Mouse (Mus musculus) erythroblast, embryonic 14.5 days (primary cell): Measurements from ENCODE around the gene Fam69b. TPM values are rescaled to one million over a fixed set of nuclear protein-coding genes. Genes with fewer than 3 reads are reported as not detected.
A peak's percentile ranks its signal among the peaks of the same experiment; 100 is the strongest.

Experiments used
- H3K27me3 ChIP-seq: 2 replicates; pipeline ENCODE4 v1.6.1; 2012; ENCODE audit warnings: inconsistent platforms; ENCODE audit not compliant: control insufficient read depth
- H3K36me3 ChIP-seq: 2 replicates; pipeline ENCODE4 v1.6.1; 2012; ENCODE audit warnings: mild to moderate bottlenecking, inconsistent platforms; ENCODE audit not compliant: control insufficient read depth
- H3K4me1 ChIP-seq: 2 replicates; pipeline ENCODE4 v1.6.1; 2012; ENCODE audit warnings: inconsistent platforms; ENCODE audit not compliant: control insufficient read depth
- H3K4me3 ChIP-seq: replicated peaks from 2 replicates; pipeline ENCODE3; 2012; ENCODE audit warnings: moderate library complexity, mild to moderate bottlenecking, inconsistent platforms
- H3K9me3 ChIP-seq: 2 replicates; pipeline ENCODE4 v1.6.1; 2012; ENCODE audit warnings: low read length, inconsistent platforms, mixed read lengths; ENCODE audit not compliant: control insufficient read depth
- GATA1 ChIP-seq: IDR thresholded peaks from 2 replicates; pipeline ENCODE4 v1.6.1; 2012; ENCODE audit warnings: low read length, inconsistent platforms, mixed read lengths
- TAL1 ChIP-seq: IDR thresholded peaks from 3 replicates; pipeline ENCODE4 v1.6.1; 2012; ENCODE audit warnings: low read length, inconsistent platforms, mixed read lengths
- polyA plus RNA-seq: library from polyadenylated mRNA; stranded (reverse); fragments of >175 nt; gene quantifications from 2 replicates; pipeline ENCODE4 v1.2.3, GENCODE M21; 2012

The Fam69b gene
- polyA plus RNA-seq, 1 experiment, result not detected

- peaks cover 40% of the 10 kb centered on the region for H3K4me1 ChIP-seq
- H3K4me3 ChIP-seq, result peak overlapping the region; percentile 81
- H3K36me3 ChIP-seq, result peaks cover 45% of the 10 kb centered on the region
- H3K9me3 ChIP-seq, result no peaks in the 10 kb centered on the region
- no peaks in the 10 kb centered on the region for H3K27me3 ChIP-seq
- TF ChIP-seq TAL1 (no peak), GATA1 (no peak)
Measured at GRCm38 (mm10) chr2:26639083-26639482, 10.8 kb downstream of the Fam69b start.

DNA sequence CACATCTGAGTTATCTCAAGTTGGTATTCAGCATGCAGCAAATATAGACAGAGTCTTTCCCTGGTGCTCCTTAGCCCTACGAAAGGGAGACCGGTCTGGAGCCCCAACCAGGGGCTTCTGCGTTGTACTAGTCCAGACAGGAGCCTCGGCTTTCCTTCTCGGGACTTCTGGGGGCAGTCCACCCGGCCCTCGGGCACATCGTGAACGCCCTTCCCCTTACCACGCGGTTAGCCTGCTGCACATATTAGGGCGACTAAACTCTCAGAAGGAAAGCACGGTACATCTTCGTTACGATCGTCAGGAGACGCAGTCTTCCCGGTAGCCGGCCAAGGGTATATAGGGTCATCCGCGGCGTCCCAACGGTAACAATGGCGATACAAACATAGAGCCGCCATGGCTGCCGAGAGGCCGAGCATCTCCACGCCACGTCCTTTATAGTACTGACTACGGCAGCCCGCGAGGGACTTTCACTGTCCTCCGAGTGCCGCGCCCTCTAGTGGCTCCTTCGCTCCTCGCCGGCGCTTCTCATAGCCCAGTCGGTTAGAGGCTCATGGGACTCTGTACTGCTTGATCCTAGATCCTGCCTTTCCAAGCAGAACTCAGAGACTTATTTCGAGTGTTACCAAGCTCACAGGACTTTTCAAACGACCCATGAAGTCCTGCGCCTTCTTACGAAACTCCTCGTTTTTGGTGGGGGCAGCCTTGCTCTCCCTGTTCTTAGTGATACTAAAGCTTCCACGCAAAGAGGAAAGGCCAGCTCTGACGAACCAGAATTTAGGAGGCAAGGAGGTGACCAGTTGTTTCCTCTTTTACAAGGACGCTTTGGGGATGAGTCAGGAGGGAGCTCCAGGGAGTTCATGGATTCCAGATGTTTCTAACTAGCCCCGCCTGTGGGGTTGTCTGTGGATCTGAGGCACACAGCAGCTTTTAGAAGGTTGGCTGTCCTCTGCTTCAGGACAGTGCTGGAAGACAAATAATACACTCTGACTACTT lies 11.9 kb downstream of the Fam69b start:
- Histone ChIP-seq H3K4me1 (peaks cover 40% of the 10 kb centered on the region), H3K9me3 (no peaks in the 10 kb centered on the region), H3K27me3 (no peaks in the 10 kb centered on the region), H3K4me3 (peak overlapping the region; percentile 81), H3K36me3 (peaks cover 37% of the 10 kb centered on the region)
- TF ChIP-seq GATA1, result no peak
- TF ChIP-seq TAL1, result no peak

DNA sequence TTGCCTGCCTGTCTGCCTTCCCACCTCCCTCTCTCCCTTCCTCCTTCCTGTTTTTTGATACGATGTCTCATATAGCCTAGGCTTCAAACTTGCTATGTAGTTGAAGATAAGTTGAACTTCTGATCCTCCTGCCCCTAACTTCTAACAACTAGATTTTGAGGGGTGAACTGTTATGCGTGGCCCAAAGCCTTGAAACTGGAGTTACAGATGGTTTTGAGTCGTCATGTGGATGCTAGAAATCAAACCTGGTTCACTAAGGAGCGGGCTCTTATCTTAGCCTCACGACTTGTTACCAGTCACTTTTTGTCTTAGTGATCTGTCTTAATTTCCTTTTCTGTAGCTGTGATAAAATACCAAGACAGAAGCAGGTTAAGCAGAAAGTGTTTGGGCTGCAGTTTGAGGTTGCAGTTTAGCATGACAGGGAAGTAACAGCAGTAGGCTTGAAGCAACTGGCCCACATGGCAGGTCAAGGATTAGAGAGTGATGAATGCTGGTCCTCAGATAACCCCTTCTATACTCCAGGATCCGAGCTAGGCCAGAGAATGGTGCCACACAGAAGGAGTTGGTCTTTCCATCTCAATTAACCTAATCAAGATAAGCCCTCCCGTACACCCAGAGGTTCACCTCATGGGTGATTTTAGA lies 12.9 kb downstream of the Fam69b start:
- H3K9me3 ChIP-seq, result no peaks in the 10 kb centered on the region
- TF ChIP-seq GATA1 (no peak), TAL1 (no peak)
- H3K27me3 ChIP-seq, result no peaks in the 10 kb centered on the region
- no peak overlapping the region for H3K4me3 ChIP-seq
- peaks cover 37% of the 10 kb centered on the region for H3K4me1 ChIP-seq
- peaks cover 27% of the 10 kb centered on the region for H3K36me3 ChIP-seq

GRCm38 (mm10) chr2:26643942-26644341 lies 15.7 kb downstream of the Fam69b start:
- no peak overlapping the region for H3K4me3 ChIP-seq
- H3K36me3 ChIP-seq, result no peaks in the 10 kb centered on the region
- H3K9me3 ChIP-seq, result no peaks in the 10 kb centered on the region
- H3K27me3 ChIP-seq, result no peaks in the 10 kb centered on the region
- peaks cover 21% of the 10 kb centered on the region for H3K4me1 ChIP-seq
- TF ChIP-seq TAL1 (no peak), GATA1 (no peak)

DNA sequence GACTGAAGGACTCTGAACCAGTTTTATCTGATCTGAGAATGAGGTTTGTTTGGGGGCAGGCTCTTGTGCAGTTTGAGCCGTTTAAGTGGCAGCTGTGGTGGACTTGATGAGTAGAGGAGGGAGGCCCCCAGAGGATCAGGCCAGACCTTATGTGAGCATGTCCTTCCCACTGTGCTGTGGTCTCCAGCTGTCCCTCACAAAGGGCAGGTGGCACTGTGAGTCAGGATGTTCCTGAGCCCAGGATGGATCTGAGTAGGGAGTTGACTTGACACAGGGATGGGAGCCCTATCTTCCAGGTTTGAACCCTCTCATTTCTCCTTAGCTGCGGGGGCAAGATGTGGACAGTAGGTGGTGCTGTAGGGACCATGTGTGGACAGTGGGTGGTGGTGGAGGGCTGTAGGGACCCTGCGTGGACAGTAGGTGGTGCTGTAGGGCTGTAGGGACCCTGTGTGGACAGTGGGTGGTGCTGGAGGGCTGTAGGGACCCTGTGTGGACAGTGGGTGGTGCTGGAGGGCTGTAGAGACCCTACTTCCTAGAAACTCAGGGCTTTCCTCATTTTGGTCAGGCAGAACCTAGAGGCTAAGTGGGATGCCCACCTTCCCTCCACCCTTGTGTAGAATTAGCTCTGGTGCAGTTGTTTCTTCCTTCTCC lies 18.5 kb downstream of the Fam69b start:
- TF ChIP-seq TAL1 (no peak), GATA1 (no peak)
- H3K36me3 ChIP-seq, result no peaks in the 10 kb centered on the region
- H3K4me1 ChIP-seq, result no peaks in the 10 kb centered on the region
- H3K27me3 ChIP-seq, result no peaks in the 10 kb centered on the region
- no peaks in the 10 kb centered on the region for H3K9me3 ChIP-seq
- H3K4me3 ChIP-seq, result no peak overlapping the region

GRCm38 (mm10) chr2:26654687-26655086 lies 26.4 kb downstream of the Fam69b start:
- no peaks in the 10 kb centered on the region for H3K36me3 ChIP-seq
- no peaks in the 10 kb centered on the region for H3K4me1 ChIP-seq
- TF ChIP-seq TAL1 (no peak), GATA1 (no peak)

DNA sequence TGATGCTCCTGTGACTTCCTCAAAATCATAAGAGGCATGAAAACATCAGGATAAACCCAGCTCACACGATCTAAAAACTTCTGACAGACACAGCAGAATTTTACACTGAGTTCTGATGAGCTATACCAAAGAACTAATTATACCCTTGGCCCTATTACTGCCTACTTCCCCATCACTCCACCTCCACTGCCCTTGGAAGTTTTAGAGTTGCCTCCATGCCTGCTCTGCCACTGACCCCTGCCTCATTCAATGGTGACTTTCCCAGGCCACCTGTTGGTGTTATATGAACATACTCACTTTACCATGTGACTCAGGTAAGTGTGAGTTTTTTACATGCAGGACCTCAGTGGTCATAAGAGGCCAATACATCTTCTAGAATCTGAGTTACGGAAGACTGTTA lies 29.2 kb downstream of the Fam69b start:
- Histone ChIP-seq H3K27me3 (peaks cover 16% of the 10 kb centered on the region), H3K4me1 (no peaks in the 10 kb centered on the region), H3K4me3 (no peak overlapping the region), H3K36me3 (no peaks in the 10 kb centered on the region), H3K9me3 (no peaks in the 10 kb centered on the region)
- TF ChIP-seq GATA1, result no peak
- TF ChIP-seq TAL1, result no peak

More at GRCm38 (mm10) chr2:26654687-26655086, 26.4 kb downstream of the Fam69b start:
- Histone ChIP-seq H3K9me3 (no peaks in the 10 kb centered on the region), H3K4me3 (no peak overlapping the region), H3K27me3 (peaks cover 2% of the 10 kb centered on the region)

DNA sequence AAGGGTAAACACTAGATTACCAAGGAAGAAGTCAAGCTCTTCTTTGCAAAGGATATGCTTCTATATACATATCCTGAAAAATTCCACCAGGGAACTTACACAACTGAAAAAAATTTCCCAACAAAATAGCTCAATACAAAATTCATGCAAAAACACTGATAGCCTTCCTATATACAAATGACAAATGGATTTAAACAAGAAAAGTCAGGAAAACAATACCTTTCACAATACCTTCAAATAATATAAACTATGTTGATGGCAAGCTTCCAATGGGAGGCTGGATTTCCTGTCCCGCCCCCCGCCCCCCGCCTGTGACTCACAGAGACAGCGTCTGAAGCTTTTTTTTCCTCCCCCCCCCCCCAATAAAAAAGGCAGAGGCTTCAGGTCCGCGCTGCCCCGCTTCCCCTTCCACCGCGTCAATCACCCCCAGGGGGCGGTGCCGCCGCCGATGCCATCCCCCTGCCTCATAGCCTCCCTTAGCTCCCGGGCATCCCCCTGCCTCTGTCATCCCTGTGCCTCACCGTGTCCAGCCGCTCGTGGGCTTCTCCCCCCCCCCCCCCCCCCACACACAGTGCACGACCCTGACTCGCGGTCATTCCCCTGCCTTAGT lies 33.0 kb downstream of the Fam69b start:
- Histone ChIP-seq H3K27me3 (peaks cover 21% of the 10 kb centered on the region), H3K4me1 (no peaks in the 10 kb centered on the region), H3K36me3 (no peaks in the 10 kb centered on the region), H3K4me3 (no peak overlapping the region), H3K9me3 (no peaks in the 10 kb centered on the region)
- no peak for TF ChIP-seq TAL1
